Comparison of ENCODE assay signal across 9 mouse cellular contexts in genomic region chr7:68829861-68830260, GRCm38 (mm10).
DNase-seq lines count a peak whose midpoint lies in the region; ATAC-seq and TF ChIP-seq lines count a peak whose summit lies in the region.
"Had no signal": no experiment of that assay in that cellular context is flagged by ENCODE, and none has a peak within 500 bp of the region (broad histone marks: within the 10 kb centered on the region; RNA-seq: fewer than 3 reads in every experiment).

No protein-coding gene starts in this region.

- peak in 2 of 3 experiments; percentile 1 to 38; a peak in 2 of 6 replicates for TF ChIP-seq CTCF in MEL (IDR thresholded peaks at IDR 0.05 in 2 of 3, conservative IDR thresholded peaks at IDR 0.05 in 1 of 3; ENCODE audit: control insufficient read depth in 1 of 3, insufficient read depth in 1 of 3, low read depth in 2 of 3, low read length in 3 of 3, poor library complexity in 1 of 3, severe bottlenecking in 1 of 3)

- no peak for TF ChIP-seq RAD21 in MEL (IDR thresholded peaks at IDR 0.05; ENCODE audit: low read depth, low read length)

- no peaks in the 10 kb centered on the region for H3K4me1 ChIP-seq in MEL (ENCODE audit: control insufficient read depth in 1 of 2, insufficient read depth in 2 of 2, low read length in 2 of 2)
- H3K4me1 ChIP-seq in forebrain, embryonic 16.5 days (replicated peaks; ENCODE audit: control insufficient read depth, insufficient read depth, low read length), result 0 out of 2 replicates have a peak, but pooled peaks cover 2% of the 10 kb centered on the region
- no peaks in the 10 kb centered on the region for H3K4me1 ChIP-seq in hindbrain, embryonic 12.5 days
- H3K4me1 ChIP-seq: embryonic facial prominence, embryonic 13.5 days had no signal

- DNase-seq in MEL (ENCODE audit: low read depth, low spot score), result peak; percentile 2
- peak; percentile 30 for DNase-seq in c-Kit-positive CD71-positive TER-119-positive erythroid progenitor cells, embryonic 14.5 days (ENCODE audit: low spot score)
- DNase-seq in layer of hippocampus, adult 8-10 months (ENCODE audit: low spot score in 2 of 2), result peak; percentile 60 to 86
- peak; percentile 86 for DNase-seq in lung, postnatal 10 days
- peak; percentile 81 for DNase-seq in ovary, postnatal 36 days (ENCODE audit: low spot score)
- DNase-seq in thymus, postnatal 4 days, result peak; percentile 88

- H3K4me2 ChIP-seq in forebrain, embryonic 16.5 days (ENCODE audit: low read length), result no peak overlapping the region
- H3K4me2 ChIP-seq in hindbrain, embryonic 12.5 days (replicated peaks), result no peak overlapping the region
- H3K4me2 ChIP-seq: embryonic facial prominence, embryonic 13.5 days had no signal

- no peaks in the 10 kb centered on the region for H3K27me3 ChIP-seq in MEL (ENCODE audit: control insufficient read depth in 1 of 2, insufficient read depth in 2 of 2, low read length in 2 of 2)
- no peaks in the 10 kb centered on the region for H3K27me3 ChIP-seq in forebrain, embryonic 16.5 days (replicated peaks; ENCODE audit: control insufficient read depth, insufficient read depth, low read length)
- no peaks in the 10 kb centered on the region for H3K27me3 ChIP-seq in hindbrain, embryonic 12.5 days

- ATAC-seq in forebrain, embryonic 16.5 days, result peak; percentile 88
- ATAC-seq in hindbrain, embryonic 12.5 days (ENCODE audit: low FRiP score), result peak; percentile 78

- no peaks in the 10 kb centered on the region for H3K36me3 ChIP-seq in MEL (ENCODE audit: control insufficient read depth in 1 of 2, insufficient read depth in 2 of 2, low read length in 2 of 2)
- no peaks in the 10 kb centered on the region for H3K36me3 ChIP-seq in forebrain, embryonic 16.5 days (ENCODE audit: control insufficient read depth, insufficient read depth)
- H3K36me3 ChIP-seq in hindbrain, embryonic 12.5 days, result no peaks in the 10 kb centered on the region
- H3K36me3 ChIP-seq: embryonic facial prominence, embryonic 13.5 days had no signal

- no peak for TF ChIP-seq EP300 in MEL (IDR thresholded peaks at IDR 0.05; ENCODE audit: low read depth in 1 of 2, low read length in 2 of 2)

- H3K9me3 ChIP-seq in MEL (replicated peaks; ENCODE audit: insufficient read depth, low read length), result no peaks in the 10 kb centered on the region
- no peaks in the 10 kb centered on the region for H3K9me3 ChIP-seq in forebrain, embryonic 16.5 days (ENCODE audit: control insufficient read depth, low read length)
- H3K9me3 ChIP-seq in hindbrain, embryonic 12.5 days (replicated peaks), result no peaks in the 10 kb centered on the region
- H3K9me3 ChIP-seq: embryonic facial prominence, embryonic 13.5 days had no signal

- no peak overlapping the region for H3K27ac ChIP-seq in MEL (ENCODE audit: control insufficient read depth, low read depth, low read length)
- H3K27ac ChIP-seq in forebrain, embryonic 16.5 days (ENCODE audit: low read length), result no peak overlapping the region
- no peak overlapping the region for H3K27ac ChIP-seq in hindbrain, embryonic 12.5 days
- H3K27ac ChIP-seq: embryonic facial prominence, embryonic 13.5 days had no signal

- no peak for TF ChIP-seq POLR2A in MEL (IDR thresholded peaks at IDR 0.05; ENCODE audit: control insufficient read depth in 1 of 2, insufficient read depth in 1 of 2, low read depth in 1 of 2, low read length in 2 of 2, poor library complexity in 1 of 2)

- no peak overlapping the region for H3K4me3 ChIP-seq in MEL (ENCODE audit: control insufficient read depth in 1 of 2, insufficient read depth in 1 of 2, low read depth in 2 of 2, low read length in 2 of 2)
- no peak overlapping the region for H3K4me3 ChIP-seq in forebrain, embryonic 16.5 days (replicated peaks; ENCODE audit: low read length)
- no peak overlapping the region for H3K4me3 ChIP-seq in hindbrain, embryonic 12.5 days
- H3K4me3 ChIP-seq: embryonic facial prominence, embryonic 13.5 days had no signal

- 15% methylated on average over 8 of the region's 8 CpGs for WGBS in forebrain, embryonic 16.5 days
- 17% methylated on average over 8 of the region's 8 CpGs for WGBS in hindbrain, embryonic 12.5 days

- H3K79me2 ChIP-seq in MEL (ENCODE audit: control insufficient read depth, insufficient read depth, low read length, poor library complexity), result no peaks in the 10 kb centered on the region

- H3K9ac ChIP-seq in MEL (ENCODE audit: control insufficient read depth, low read depth, low read length, poor library complexity, severe bottlenecking), result no peak overlapping the region
- no peak overlapping the region for H3K9ac ChIP-seq in forebrain, embryonic 16.5 days (replicated peaks; ENCODE audit: low read depth, low read length)
- H3K9ac ChIP-seq in hindbrain, embryonic 12.5 days, result no peak overlapping the region
- H3K9ac ChIP-seq: embryonic facial prominence, embryonic 13.5 days had no signal

TF ChIP-seq in MEL, 35 proteins besides CTCF, POLR2A, EP300 and RAD21:
- no peak for TF ChIP-seq MYB (IDR thresholded peaks at IDR 0.05; ENCODE audit: low read depth, low read length)
- no peak for TF ChIP-seq MXI1 (IDR thresholded peaks at IDR 0.05; ENCODE audit: low read depth, low read length)
- TF ChIP-seq E2F4 (IDR thresholded peaks at IDR 0.05; ENCODE audit: borderline replicate concordance, low read depth, low read length), result no peak
- TF ChIP-seq SMC3 (IDR thresholded peaks at IDR 0.05; ENCODE audit: low read depth, low read length), result no peak
- TF ChIP-seq NRF1 (IDR thresholded peaks at IDR 0.05; ENCODE audit: insufficient read depth, low read depth, low read length, poor library complexity, severe bottlenecking), result no peak
- no peak for TF ChIP-seq HCFC1 (IDR thresholded peaks at IDR 0.05; ENCODE audit: low read depth, low read length)
- TF ChIP-seq MAX (IDR thresholded peaks at IDR 0.05; ENCODE audit: low read length), result no peak
- TF ChIP-seq MYC (IDR thresholded peaks at IDR 0.05; ENCODE audit: low read depth, low read length), result no peak
- no peak for TF ChIP-seq NELFE (IDR thresholded peaks at IDR 0.05; ENCODE audit: low read depth, low read length)
- TF ChIP-seq ZMIZ1 (IDR thresholded peaks at IDR 0.05; ENCODE audit: low read depth, low read length), result no peak
- TF ChIP-seq ETS1 (IDR thresholded peaks at IDR 0.05; ENCODE audit: low read depth, low read length), result no peak
- TF ChIP-seq POLR2AphosphoS2 (IDR thresholded peaks at IDR 0.05; ENCODE audit: low read length), result no peak
- no peak for TF ChIP-seq ZKSCAN1 (IDR thresholded peaks at IDR 0.05; ENCODE audit: low read depth, low read length)
- TF ChIP-seq MAFK (IDR thresholded peaks at IDR 0.05; ENCODE audit: borderline replicate concordance, low read depth, low read length), result no peak
- TF ChIP-seq GABPA (IDR thresholded peaks at IDR 0.05; ENCODE audit: low read depth, low read length), result no peak
- TF ChIP-seq KAT2A (conservative IDR thresholded peaks at IDR 0.05; ENCODE audit: low read depth, low read length), result no peak

Comparison
In these comparisons a context has a peak if more than half of its experiments do, and no peak if none do; other contexts are left out.
1. DNase-seq: peak in every context shown above with its lines; median percentile 88 in thymus, postnatal 4 days; 86 in lung, postnatal 10 days; 81 in ovary, postnatal 36 days; 73 in layer of hippocampus, adult 8-10 months; 30 in c-Kit-positive CD71-positive TER-119-positive erythroid progenitor cells, embryonic 14.5 days; 2 in MEL.